Mouse (Mus musculus) MEL (cell line): Measurements from ENCODE around the gene Clec4g.

Experiments
- CTCF ChIP-seq, 3 experiments: IDR thresholded peaks in 2 of 3; conservative IDR thresholded peaks in 1 of 3; 2 replicates each; pipeline ENCODE4 v1.5.1; 2011 to 2012; ENCODE audit warnings: low read length in 3 of 3, low read depth in 2 of 3, mild to moderate bottlenecking in 2 of 3, improper control_type of control experiment in 1 of 3, inconsistent platforms in 1 of 3, mixed read lengths in 1 of 3, moderate library complexity in 1 of 3; ENCODE audit not compliant: control insufficient read depth in 1 of 3, insufficient read depth in 1 of 3, poor library complexity in 1 of 3, severe bottlenecking in 1 of 3
- E2F4 ChIP-seq: IDR thresholded peaks from 2 replicates; pipeline ENCODE4 v1.6.1; 2011; ENCODE audit warnings: low read depth, low read length, improper control_type of control experiment, borderline replicate concordance
- GATA1 ChIP-seq: IDR thresholded peaks from 2 replicates; pipeline ENCODE4 v1.6.1; 2011; ENCODE audit warnings: low read depth, low read length, improper control_type of control experiment
- HCFC1 ChIP-seq: IDR thresholded peaks from 2 replicates; pipeline ENCODE4 v1.6.1; 2012; ENCODE audit warnings: low read depth, mild to moderate bottlenecking, inconsistent platforms, low read length, improper control_type of control experiment, moderate library complexity
- KAT2A ChIP-seq: conservative IDR thresholded peaks from 2 replicates; pipeline ENCODE4 v1.6.1; 2012; ENCODE audit warnings: low read depth, low read length, improper control_type of control experiment, inconsistent platforms
- MAFK ChIP-seq: IDR thresholded peaks from 2 replicates; pipeline ENCODE4 v1.6.1; 2011; ENCODE audit warnings: low read depth, mild to moderate bottlenecking, low read length, improper control_type of control experiment, borderline replicate concordance
- MAX ChIP-seq: IDR thresholded peaks from 2 replicates; pipeline ENCODE4 v1.6.1; 2011; ENCODE audit warnings: low read length, improper control_type of control experiment
- MXI1 ChIP-seq: IDR thresholded peaks from 2 replicates; pipeline ENCODE4 v1.6.1; 2011; ENCODE audit warnings: mild to moderate bottlenecking, low read depth, low read length, improper control_type of control experiment
- MYB ChIP-seq: IDR thresholded peaks from 2 replicates; pipeline ENCODE4 v1.6.1; 2011; ENCODE audit warnings: mild to moderate bottlenecking, low read depth, low read length, improper control_type of control experiment
- NRF1 ChIP-seq: IDR thresholded peaks from 2 replicates; pipeline ENCODE4 v1.6.1; 2014; ENCODE audit warnings: low read depth, mild to moderate bottlenecking, inconsistent platforms, low read length, improper control_type of control experiment, moderate library complexity; ENCODE audit not compliant: poor library complexity, insufficient read depth, severe bottlenecking
- POLR2A ChIP-seq, 2 experiments: IDR thresholded peaks; 2 replicates each; pipeline ENCODE4 v1.6.1; 2011 to 2012; ENCODE audit warnings: low read length in 2 of 2, mild to moderate bottlenecking in 2 of 2, control low read depth in 1 of 2, improper control_type of control experiment in 1 of 2, low read depth in 1 of 2, moderate library complexity in 1 of 2; ENCODE audit not compliant: control insufficient read depth in 1 of 2, insufficient read depth in 1 of 2, poor library complexity in 1 of 2
- POLR2AphosphoS2 ChIP-seq: IDR thresholded peaks from 2 replicates; pipeline ENCODE4 v1.6.1; 2011; ENCODE audit warnings: low read length, improper control_type of control experiment
- POLR2AphosphoS5 ChIP-seq: IDR thresholded peaks from 2 replicates; pipeline ENCODE4 v1.6.1; 2012; ENCODE audit warnings: low read depth, borderline replicate concordance, mild to moderate bottlenecking, inconsistent platforms, low read length, moderate library complexity, mixed read lengths
- TCF12 ChIP-seq: IDR thresholded peaks from 2 replicates; pipeline ENCODE4 v1.6.1; 2014; ENCODE audit warnings: low read depth, mild to moderate bottlenecking, inconsistent platforms, low read length, improper control_type of control experiment, moderate library complexity

DNA sequence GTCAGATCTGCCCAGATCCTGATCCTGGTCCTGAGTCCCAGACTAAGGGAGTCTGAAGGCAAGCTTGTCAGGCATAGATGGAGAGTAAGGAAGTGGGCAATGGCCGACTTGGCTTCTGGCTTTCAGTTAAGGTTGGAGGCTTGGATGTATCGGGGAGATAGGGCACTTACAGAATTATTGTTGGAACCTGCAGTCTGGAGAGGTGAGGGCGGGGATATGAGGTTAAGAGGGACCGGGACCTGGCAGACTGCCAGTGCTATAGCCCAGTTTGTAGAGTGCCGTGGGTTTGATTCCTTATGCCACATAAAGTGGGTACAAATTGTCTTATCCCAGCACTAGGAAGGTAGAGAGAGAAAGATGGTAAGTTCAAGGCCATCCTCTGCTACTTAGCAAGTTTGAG is 40.8 kb downstream of the Clec4g start:
- TF ChIP-seq POLR2A (IDR thresholded peaks at IDR 0.05; ENCODE audit: control insufficient read depth in 1 of 2, insufficient read depth in 1 of 2, low read depth in 1 of 2, low read length in 2 of 2, poor library complexity in 1 of 2) (no peak), MYB (no peak), MXI1 (no peak), KAT2A (no peak), POLR2AphosphoS5 (no peak), NRF1 (no peak), CTCF (IDR thresholded peaks at IDR 0.05 in 2 of 3, conservative IDR thresholded peaks at IDR 0.05 in 1 of 3; ENCODE audit: control insufficient read depth in 1 of 3, insufficient read depth in 1 of 3, low read depth in 2 of 3, low read length in 3 of 3, poor library complexity in 1 of 3, severe bottlenecking in 1 of 3) (no peak), POLR2AphosphoS2 (no peak), E2F4 (no peak), MAFK (no peak), GATA1 (no peak), TCF12 (no peak), HCFC1 (no peak), MAX (no peak)
